Mouse (Mus musculus) frontal cortex, adult (tissue): ENCODE results near the gene Zdhhc19.
"Not testable (repeated sequence)": the region's sequence is repeated elsewhere in the genome, so short reads cannot be mapped to it uniquely, and the experiment has no call there.

Experiments
- ATAC-seq: cut with Nextera tagmentation; 2 replicates; pipeline ENCODE4 v1.9.2; 2017; ENCODE audit warnings: mild to moderate bottlenecking, moderate library complexity, mixed read lengths; ENCODE audit not compliant: low TSS enrichment

The Zdhhc19 gene

DNA sequence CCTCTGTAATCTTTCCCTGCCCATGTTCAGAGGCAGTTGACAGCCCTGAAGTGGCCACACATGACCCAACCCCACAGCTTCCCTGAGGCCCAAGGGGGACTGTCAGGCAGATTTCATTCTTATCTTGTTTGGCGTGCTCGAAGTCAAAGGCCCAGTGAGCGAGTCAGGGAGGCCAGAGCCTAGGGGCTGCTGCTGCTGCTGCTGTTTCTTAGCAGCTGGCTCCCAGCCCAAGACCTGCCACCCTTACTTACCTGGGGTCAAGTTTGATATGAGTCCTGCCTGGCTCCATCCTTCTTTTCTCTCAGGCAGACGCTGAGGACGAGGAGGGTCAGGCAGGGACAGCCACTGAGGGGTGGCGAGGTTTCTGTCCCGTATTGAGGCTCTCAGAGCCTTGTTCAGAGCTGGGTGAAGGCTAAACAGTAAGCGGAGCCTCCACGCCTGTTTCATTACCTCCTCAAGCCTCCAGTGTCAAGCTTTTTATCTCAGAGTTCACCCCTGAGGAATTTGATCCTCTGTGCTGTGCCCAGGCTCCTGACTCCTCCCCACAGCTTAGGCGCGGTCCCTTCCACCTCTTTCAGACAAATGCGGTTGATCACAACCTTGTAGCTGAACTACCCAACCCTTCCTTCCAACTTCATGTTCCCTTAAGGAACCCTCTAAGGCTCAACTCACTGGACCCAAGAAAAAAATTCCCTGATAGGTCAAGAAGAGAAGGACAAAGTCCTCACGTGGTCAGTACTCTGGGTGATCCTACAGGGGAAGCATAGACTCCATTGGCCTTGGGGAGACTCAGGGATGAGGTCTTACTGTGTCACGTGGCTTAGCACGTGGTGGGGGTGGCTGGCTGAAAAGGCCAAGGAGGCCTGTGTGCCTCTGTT lies 8.6 kb upstream of the Zdhhc19 start, which contains the start of gene Slc51a:
Slc51a (minus strand) TSS at position 646 of the 878 bp plus-strand sequence.
- ATAC-seq, result no peak

DNA sequence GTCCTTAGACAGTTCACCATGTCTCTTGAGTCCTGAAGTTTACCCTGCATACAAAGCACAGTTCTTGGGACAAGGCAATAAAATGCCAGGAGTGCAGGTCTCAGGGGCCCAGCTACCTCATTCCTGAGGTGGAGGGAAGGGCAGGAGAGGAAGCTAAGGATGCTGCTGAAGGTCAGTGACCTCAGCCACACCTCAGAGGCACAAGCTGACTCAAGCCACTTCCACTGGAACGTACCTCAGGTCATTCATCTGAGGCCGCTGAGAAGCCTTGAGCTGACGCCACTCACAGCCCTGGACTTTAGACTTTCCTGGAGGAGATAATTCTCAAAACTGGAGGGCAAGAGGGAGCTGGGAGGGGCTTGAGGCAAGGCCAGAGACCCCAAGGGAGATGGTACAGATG lies 7.1 kb upstream of the Zdhhc19 start:
- ATAC-seq, result no peak

DNA sequence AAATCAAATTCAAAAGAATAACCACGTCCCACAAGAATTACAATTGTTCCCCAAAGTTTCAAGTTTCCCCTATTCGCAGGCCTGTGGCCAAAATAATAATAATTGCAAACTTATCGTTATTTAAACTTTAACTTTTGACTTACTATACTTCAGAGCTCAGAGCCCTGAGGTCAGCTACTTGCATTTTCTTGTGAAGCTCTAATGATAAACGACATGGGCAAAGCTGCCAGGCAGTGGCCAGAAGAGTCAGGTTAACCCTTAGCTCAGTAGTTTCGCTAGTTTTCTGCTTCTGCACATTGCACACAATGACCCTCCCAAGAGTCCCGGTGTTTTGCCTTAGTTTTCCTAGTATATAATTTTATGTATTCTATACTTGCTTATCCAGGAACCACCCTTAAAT lies 1.7 kb upstream of the Zdhhc19 start:
- not testable (repeated sequence) for ATAC-seq

DNA sequence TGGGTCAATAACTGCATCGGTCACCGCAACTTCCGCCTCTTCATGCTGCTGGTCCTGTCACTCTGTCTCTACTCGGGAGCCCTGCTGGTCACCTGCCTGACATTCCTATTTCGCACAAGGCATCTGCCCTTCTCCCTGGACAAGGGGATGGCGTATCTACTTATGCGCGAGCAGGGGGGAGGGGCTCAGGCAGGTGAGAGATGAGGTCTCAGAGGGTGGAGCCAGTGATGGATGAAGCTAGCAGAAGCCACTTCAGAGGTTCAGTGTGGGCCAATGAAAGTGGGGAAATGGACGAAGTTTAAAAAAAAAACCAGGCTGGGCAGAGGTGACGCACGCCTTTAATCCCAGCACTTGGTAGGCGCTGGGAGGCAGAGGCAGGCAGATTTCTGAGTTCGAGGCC lies 2.9 kb downstream of the Zdhhc19 start:
- no peak for ATAC-seq

DNA sequence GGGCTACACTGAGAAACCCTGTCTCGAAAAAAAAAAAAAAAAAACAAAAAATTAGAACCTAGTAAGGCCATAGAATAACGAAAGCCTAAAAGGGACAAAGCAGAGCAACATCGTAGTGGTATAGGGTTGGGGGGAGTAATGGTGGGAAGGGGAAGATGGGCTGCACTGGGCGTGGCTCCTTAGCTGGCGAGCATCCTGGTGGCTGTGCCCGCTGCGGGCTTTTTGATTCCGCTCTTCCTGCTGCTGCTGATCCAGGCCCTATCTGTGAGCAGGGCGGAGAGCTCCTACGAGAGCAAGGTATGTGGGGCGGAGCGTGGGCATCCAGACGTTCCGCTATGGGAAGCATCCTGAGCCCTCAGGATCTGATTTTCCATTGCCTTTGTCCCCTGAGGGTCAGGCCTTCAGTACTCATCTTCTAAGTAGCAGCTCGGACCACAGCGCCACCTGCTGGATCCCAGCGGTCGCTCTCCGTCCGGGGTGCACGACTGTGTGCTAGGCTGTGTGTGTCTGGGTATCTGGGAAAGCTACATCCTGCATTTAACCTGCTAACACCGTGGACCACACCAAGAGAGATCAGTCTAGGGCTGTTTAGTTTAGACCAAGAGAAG lies 3.5 kb downstream of the Zdhhc19 start:
- ATAC-seq, result peak; percentile 93

DNA sequence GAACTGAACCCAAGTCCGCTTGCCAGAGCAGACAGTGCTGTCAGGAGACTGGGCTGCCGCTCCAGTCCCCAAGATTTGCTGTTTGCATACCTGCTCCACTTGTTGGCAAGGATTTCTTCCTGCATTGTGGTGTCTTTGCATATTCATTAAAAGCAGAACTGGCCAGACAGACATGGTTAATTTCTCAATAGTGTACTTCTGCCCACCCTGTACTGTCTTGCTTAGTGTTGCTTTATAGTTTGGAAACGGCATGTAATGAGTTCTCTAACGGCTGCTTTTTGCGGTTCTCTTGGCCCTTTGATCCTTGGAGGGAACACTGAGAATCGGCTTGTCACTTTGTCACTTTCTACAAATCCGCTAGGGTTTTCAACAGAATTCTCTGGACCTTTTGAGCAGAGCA lies 5.4 kb downstream of the Zdhhc19 start:
- ATAC-seq, result no peak

DNA sequence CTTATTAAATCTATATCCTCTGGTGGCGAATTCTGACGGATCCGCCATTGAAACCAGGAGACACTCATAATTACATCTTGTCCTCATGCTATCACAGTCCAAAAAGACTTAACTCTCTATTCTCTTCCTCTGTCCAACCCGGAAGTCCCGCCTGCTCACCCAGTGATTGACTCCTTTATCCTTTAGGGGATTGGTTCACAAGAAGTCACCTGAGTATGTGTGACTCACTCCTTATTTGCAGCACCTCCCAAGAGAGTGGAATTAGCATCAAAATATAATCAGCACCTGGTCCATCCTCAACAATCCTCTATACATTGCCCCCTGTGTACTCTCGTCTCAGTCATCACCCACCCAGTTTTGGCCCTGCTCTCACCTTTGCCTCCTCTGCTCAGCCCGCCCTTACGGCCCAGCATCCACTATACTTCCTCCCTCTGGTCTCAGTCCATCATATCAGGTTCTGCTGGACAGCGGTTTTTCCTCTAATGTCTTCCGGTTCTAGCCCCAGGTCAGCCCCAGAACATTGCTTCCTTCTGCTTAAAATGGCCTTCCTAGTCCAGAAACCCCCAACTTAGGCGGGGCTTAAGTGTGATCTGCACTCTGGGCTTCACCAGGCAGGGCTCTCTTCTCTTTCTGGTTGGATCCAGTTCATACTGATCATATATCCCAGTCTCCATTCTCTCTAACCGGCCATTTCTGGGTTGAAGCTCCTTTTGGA lies 6.7 kb downstream of the Zdhhc19 start:
- no peak for ATAC-seq

DNA sequence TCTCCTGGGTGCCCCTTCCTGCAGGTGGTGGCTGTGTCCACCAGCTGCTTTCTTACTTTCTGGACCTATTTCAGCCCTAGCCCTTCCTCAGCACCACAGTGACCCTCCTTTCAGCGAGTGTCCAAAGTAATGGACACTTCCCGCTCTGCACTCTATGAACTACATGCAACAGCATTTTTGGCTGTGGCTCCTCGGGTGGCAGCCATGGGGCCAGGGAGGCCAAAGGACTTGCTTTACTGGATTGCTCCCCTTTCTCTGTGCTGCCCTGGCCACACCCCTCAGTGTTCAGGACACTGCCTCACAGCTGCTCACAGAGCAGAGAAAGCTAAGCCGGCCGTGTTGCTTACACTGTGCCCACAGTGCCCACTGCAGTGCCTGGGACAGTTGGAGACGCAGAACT lies 7.6 kb downstream of the Zdhhc19 start:
- no peak for ATAC-seq

DNA sequence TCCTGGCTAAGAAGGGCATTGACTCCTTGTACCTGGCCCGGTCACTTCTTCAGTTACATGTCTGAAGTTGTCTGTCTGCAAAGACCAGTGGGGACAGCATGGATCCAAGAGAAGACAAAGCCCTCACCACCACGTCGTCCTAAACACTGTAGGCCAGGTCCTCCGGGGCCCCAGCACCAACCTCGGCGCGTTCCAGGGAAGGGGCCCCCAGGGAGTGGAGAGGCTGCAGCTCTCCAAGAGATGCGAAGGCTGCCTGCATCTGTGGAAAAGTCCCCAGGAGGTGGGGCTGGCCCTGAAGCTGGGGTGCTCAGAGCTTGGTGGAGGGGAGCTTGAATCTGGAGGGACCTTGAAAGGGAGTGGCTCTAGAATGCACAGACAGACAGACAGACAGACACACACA lies 10.2 kb downstream of the Zdhhc19 start:
- ATAC-seq, result no peak

DNA sequence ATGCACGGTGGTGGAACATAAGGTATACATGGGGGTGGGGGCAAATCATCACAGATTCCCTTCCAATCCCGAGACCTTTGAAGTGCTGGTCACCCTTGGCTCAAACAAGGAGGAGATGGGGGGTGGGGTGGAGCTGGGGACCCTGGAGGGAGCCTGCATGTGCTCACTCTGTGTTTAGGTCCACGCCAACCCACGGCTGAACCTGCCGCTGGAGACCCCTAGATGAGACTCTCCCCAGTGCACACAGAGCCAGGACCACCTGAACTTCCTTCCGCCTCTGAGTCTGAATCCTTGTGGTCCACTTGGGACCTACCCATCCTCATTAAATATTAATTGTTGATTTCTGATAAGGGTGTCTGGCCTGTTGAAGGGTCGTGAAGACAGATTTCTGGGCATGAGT lies 10.8 kb downstream of the Zdhhc19 start:
- ATAC-seq, result no peak

DNA sequence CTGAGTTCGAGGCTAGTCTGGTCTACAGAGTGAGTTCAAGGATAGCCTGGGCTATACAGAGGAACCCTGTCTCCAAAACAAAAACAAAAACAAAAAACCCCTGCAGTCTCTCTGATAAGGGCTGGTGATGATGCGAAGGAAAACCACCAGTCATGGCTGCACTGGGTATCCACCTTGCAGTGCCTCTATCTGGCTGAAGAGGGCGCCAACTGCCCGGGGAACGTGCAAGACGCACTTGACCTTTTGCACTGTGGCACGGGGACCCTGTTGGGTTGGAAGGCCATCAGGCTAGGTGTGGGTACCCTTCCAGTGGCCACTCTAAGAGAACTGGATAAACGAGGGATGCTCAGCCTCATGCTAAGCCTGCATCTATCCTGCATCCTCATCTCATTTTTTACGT lies 11.3 kb downstream of the Zdhhc19 start:
- ATAC-seq, result peak; percentile 64; the same call in 1 of the 2 replicates

DNA sequence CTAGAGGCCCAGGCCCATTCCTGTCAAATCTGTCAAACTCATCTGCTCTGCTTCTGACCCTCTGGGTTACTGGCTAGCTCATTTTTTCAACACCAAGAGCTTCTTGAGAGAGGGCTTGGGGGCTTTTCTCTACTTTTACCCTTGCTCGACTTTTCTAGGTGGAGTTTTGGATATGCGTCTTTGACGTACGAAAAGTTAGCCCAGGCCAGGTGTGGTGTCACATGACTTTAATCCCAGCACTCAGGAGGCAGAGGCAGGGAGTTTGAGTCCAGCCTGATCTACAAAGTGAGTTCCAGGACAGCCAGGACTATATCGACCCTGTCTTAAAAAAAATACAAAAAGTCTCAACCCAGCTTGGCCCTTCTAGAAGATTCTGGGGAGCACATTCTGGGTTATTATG lies 12.0 kb downstream of the Zdhhc19 start:
- no peak for ATAC-seq

DNA sequence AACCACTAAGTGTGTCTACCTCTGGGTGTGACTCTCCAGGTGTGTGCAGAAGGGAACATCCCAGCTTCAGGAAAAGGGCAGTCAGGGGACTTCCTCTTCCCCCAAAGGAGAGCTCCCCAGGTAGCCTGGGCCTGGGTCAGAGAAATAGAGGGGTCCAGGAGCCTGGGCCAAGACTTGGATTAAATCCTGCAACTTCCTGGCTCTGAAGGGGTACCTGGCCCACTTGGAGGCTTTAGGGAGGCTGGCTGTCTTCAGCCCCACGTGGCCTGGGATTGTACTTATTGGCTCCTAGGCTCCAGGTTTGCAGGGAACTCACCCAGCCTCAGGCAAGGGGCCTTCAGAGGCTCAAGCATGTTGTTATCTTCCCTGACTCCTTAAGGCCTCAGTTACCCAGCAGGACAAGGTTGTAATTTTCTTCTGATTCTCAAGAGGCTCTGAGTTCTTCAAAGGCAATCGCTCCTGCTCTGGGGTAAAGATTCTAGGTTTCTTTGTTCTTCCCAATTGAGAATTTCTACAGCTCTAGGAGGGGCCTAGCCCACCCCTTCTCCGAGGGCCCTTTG lies 12.5 kb downstream of the Zdhhc19 start:
- ATAC-seq, result no peak

DNA sequence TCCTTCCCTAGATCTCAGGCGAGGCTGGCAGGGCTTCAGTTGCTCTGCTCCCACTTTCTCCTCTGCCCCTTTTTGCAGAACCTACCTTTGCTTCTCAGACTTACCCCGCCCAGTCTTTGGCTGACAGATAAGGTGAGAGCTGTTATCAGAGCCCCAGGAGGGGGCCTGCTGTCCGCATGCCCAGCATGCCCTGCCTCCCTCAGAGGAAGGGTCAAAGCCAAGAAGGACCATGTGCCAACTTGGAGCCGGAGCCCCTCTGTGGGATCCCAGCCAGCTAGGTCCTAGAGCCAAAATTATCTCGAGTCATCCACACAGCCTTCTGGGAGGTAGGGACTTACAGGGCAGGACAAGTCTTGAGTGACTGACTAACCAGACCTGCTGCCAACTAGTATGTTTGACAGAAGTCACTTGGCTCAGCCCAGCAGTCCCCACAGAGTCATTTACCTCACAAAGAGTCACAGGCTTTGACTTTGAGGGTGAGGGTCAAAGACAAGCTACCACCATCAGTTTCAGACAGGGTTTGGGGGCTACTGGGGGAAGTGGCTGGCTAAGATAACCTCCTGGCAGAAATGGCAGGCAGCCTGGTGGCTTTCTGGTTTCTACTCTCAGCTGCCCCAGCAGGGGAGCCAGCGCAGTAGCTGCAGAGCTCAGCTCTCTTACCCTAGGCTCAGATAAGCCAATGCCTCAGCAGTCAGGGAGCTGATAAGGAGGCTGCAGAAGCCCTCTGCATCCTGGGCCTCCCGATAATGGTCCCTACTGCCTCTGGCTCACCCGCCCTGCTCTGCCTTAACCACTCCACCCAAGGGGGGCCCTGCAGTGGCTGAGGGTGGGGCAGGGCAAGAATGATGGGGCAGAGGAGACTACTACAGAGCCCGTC lies 13.2 kb downstream of the Zdhhc19 start:
- ATAC-seq, result no peak

DNA sequence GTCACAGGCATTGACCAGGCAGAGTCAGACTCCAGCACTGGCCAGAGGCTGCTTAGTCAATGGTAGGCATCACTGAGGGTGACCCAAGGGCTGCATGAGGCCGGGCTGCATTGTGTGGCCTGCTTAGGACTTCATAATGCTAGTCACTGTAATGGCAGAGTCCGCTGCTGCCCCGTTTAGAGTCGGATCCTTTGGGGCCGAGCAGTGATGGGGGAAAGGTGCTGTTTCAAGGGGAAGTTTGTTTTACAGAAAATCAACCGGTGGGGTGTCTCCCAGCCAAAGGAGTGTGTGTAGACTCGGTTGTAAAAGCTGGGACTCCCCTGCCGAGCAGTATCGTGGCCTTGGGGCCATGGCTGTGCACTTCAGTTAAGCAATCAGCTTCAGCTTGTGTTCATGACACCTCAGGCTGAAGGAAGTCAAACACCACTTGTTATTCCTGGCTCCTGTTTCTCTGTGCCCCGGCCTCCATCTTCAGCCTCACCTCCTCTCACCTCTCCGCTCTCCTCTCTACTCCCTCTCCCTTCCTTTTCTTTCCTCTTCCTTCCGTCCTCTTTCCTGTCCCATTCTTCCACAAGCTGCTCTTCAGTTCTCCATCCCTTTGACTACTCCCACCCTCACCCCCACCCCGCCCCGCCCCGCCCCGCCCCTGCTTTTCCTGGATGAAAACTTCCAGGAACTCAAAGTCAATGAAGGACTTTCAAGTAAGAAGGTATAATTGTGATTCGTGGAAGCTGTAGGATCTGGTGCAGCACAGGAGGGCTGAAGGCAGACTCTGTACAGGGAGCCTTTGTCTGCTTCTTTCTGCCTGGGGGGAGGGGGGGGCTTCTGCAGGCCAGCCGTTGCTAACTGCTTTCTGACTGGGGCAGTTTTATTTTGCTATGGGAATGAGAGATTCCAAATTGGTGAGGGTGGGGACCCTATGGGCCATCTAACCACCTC lies 14.6 kb downstream of the Zdhhc19 start:
- no peak for ATAC-seq

DNA sequence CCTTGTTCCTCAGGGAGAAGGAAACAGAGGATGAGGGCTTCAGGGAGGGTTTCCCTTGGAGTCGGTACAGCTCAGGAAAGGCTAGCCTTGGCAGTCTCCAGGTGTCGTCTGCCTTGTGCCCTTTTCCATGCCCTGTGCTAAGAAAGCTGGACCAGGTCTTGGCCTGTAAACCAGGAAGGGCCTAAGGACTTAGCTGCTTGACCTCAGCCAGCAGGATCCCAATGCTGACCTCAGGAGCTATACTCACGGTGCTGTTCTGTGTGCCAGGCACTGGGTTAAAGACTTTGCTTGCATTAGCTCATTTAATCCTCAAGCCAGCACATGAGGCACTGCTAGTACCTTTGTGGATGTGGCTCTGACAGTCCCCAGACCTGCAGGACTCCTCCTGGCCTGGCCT lies 15.3 kb downstream of the Zdhhc19 start:
- ATAC-seq, result no peak

DNA sequence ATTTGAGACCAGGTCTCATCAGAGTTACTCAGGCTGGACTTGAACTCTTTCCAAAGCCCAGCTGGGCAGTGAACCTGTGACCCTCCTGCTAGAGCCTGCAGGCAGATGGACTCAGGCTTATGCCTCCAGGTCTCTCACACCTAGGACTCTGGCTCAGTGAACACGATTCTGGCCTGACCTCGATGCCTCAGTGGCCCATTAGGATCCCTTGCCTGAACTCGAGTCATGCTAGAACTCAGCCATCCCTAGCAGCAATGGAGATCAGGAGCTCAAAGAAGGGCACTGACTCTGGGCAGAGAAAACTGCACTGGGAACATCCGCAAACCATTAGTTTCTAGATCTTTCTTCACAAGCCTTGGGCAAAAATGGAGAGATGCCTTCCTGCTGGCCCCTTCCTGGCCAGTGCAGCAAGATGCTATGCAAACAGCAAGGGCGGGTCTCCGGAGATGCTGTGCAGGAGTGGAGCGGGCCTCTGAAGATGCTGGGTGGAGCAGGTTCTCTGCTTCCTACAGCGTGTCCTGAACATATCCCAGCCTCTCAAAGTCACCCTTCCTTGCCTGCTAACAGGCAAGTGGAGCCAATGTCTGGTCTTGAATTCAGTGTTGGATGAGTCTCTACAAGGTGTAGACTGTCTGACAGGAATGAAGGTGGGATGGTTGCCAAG lies 15.9 kb downstream of the Zdhhc19 start:
- no peak for ATAC-seq

DNA sequence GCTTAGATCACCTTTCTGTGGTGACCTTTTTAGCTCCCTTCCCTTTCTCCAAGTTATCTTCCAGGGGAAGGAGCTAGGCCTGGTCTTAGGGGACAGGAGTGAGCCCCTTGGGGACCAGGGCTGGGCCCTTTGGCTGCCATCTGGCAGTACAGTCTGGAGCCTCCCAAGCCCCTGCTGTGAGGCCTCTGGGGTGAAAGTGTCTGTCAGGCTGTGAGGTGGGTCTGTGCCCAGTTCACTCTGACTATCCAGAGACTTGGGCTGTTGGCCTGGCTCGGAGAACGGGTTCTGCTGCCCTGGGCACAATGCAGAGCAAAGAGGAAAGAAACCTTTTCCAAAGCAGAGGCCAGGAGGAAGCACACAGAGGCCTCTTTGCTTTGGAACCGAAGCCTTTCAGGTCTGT lies 16.9 kb downstream of the Zdhhc19 start:
- ATAC-seq, result no peak

DNA sequence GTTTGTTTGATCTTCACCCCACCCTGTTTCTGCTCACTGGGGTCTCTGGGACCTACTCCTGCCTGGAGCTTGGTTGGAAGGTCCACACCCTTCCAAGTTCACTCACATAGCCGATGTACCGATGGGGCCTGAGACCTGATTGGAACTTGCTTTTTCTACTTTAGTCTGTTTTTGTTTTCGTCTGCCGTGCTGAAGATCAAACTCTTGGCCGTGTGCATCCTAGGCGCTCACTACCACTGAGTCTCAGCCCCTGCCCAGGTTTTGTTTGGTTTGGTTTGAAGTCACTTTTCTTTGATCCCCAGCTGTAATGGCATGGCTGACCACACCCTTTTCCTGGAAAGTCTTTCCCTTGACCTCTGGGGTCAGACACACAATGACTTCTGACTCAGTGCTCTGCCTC lies 17.3 kb downstream of the Zdhhc19 start:
- ATAC-seq, result no peak

DNA sequence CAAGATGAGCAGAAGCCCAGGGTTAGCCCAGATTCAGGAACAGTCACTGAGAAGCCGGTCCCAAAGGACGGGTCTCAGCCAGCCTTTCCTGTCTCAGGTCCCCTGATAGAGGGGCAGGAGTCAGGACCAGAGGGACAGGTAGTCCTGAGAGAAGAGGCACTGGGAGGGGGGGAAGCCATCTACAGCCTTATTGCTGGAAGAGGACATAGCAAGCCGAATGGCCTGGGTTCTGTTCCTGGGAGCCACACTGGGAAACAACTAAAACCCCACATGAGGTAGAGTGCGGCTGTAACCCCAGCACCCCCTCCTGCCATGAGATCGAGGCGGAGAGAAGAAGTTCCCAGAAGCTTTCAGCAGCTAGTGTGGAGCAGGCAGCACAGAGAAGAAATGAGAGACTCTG lies 17.9 kb downstream of the Zdhhc19 start:
- no peak for ATAC-seq
